Mouse (Mus musculus) cerebellum, postnatal 36 days (tissue): Measurements from ENCODE around the gene Olfr986.
A peak's percentile ranks its signal among the peaks of the same experiment; 100 is the strongest.
"Not testable (repeated sequence)": the region's sequence is repeated elsewhere in the genome, so short reads cannot be mapped to it uniquely, and the experiment has no call there.

Experiments
- DNase-seq, 2 experiments: peaks; one replicate each; pipeline ENCODE4 v3.0.0; 2021 to 2022; ENCODE audit warnings: mixed read lengths in 2 of 2

Olfr986 gene

GRCm38 (mm10) chr9:40180620-40181019 is at the start of gene Olfr986:
TSS of gene Olfr986 (plus strand) at chr9:40180920.
- DNase-seq: no peak

GRCm38 (mm10) chr9:40136987-40137688 is 43.6 kb upstream of the Olfr986 start:
- no peak for DNase-seq

GRCm38 (mm10) chr9:40139484-40139883 is 41.2 kb upstream of the Olfr986 start:
- no peak for DNase-seq

GRCm38 (mm10) chr9:40141544-40141943 is 39.2 kb upstream of the Olfr986 start:
- no peak for DNase-seq

GRCm38 (mm10) chr9:40155118-40155644 is 25.5 kb upstream of the Olfr986 start:
- no peak for DNase-seq

- DNase-seq: no peak
These were observed 14.3 kb upstream of the Olfr986 start for GRCm38 (mm10) chr9:40166446-40166845.

- no peak for DNase-seq
These were observed 3.7 kb upstream of the Olfr986 start for GRCm38 (mm10) chr9:40177017-40177416.

GRCm38 (mm10) chr9:40185166-40185565 is 4.4 kb downstream of the Olfr986 start:
- DNase-seq: not testable (repeated sequence)

GRCm38 (mm10) chr9:40191086-40191876 is 10.6 kb downstream of the Olfr986 start:
- DNase-seq: no peak

GRCm38 (mm10) chr9:40192098-40193038 is 11.6 kb downstream of the Olfr986 start, which contains the start of gene Zfp202:
TSS of gene Zfp202 (plus strand) at chr9:40192316.
- DNase-seq: peak; percentile 73 to 83

GRCm38 (mm10) chr9:40195981-40196380 is 15.3 kb downstream of the Olfr986 start:
- DNase-seq: no peak

- no peak for DNase-seq
These were observed 25.8 kb downstream of the Olfr986 start for GRCm38 (mm10) chr9:40206546-40206950.

- DNase-seq: no peak
These were observed 30.0 kb downstream of the Olfr986 start for GRCm38 (mm10) chr9:40210744-40211143.

- DNase-seq: no peak
These were observed 33.3 kb downstream of the Olfr986 start for GRCm38 (mm10) chr9:40214058-40214457.

- DNase-seq: no peak
These were observed 35.9 kb downstream of the Olfr986 start for GRCm38 (mm10) chr9:40216651-40217050.

- no peak for DNase-seq
These were observed 43.6 kb downstream of the Olfr986 start for GRCm38 (mm10) chr9:40224289-40224688.

GRCm38 (mm10) chr9:40227874-40228789 is 47.4 kb downstream of the Olfr986 start:
- peak; percentile 51 to 63 for DNase-seq

- DNase-seq: no peak
These were observed 48.1 kb downstream of the Olfr986 start for GRCm38 (mm10) chr9:40228804-40229331.

- no peak for DNase-seq
These were observed 48.8 kb downstream of the Olfr986 start for GRCm38 (mm10) chr9:40229479-40229878.

- no peak for DNase-seq
These were observed 50.3 kb downstream of the Olfr986 start for GRCm38 (mm10) chr9:40231019-40231418.
